Mouse (Mus musculus) telencephalon, adult 2 months (tissue): ENCODE measurements around the gene Snx13.

ENCODE experiments used
- DNase-seq: peaks from one replicate; pipeline ENCODE4 v3.0.0-alpha.2; 2011; ENCODE audit warnings: low read depth, low spot score

The Snx13 gene

GRCm38 (mm10) chr12:35046999-35047319 lies at the start of gene Snx13:
Snx13 (plus strand) TSS chr12:35047186.
- DNase-seq: peak; percentile 74

- DNase-seq: no peak
These were observed 49.3 kb upstream of the Snx13 start for GRCm38 (mm10) chr12:34997597-34998182.

GRCm38 (mm10) chr12:34998778-34999467 lies 48.1 kb upstream of the Snx13 start:
- DNase-seq: no peak

- DNase-seq: no peak
These were observed 46.7 kb upstream of the Snx13 start for GRCm38 (mm10) chr12:35000323-35000722.

GRCm38 (mm10) chr12:35005748-35006147 lies 41.2 kb upstream of the Snx13 start:
- no peak for DNase-seq

GRCm38 (mm10) chr12:35007851-35008250 lies 39.1 kb upstream of the Snx13 start:
- no peak for DNase-seq

GRCm38 (mm10) chr12:35008340-35009137 lies 38.4 kb upstream of the Snx13 start:
- DNase-seq: peak; percentile 33

- no peak for DNase-seq
These were observed 35.5 kb upstream of the Snx13 start for GRCm38 (mm10) chr12:35011462-35011861.

- DNase-seq: no peak
These were observed 33.0 kb upstream of the Snx13 start for GRCm38 (mm10) chr12:35013950-35014349.

GRCm38 (mm10) chr12:35016056-35016455 lies 30.9 kb upstream of the Snx13 start:
- DNase-seq: peak; percentile 36

GRCm38 (mm10) chr12:35016481-35017250 lies 30.3 kb upstream of the Snx13 start:
- no peak for DNase-seq

GRCm38 (mm10) chr12:35018679-35019237 lies 28.2 kb upstream of the Snx13 start:
- DNase-seq: no peak

GRCm38 (mm10) chr12:35021285-35021684 lies 25.7 kb upstream of the Snx13 start:
- DNase-seq: no peak

- DNase-seq: no peak
These were observed 24.9 kb upstream of the Snx13 start for GRCm38 (mm10) chr12:35022066-35022465.

GRCm38 (mm10) chr12:35025916-35026432 lies 21.0 kb upstream of the Snx13 start:
- no peak for DNase-seq

- no peak for DNase-seq
These were observed 19.5 kb upstream of the Snx13 start for GRCm38 (mm10) chr12:35027533-35027932.

- DNase-seq: peak; percentile 50
These were observed 8.1 kb upstream of the Snx13 start for GRCm38 (mm10) chr12:35038668-35039570.

GRCm38 (mm10) chr12:35039571-35039936 lies 7.4 kb upstream of the Snx13 start:
- no peak for DNase-seq

GRCm38 (mm10) chr12:35041964-35042363 lies 5.0 kb upstream of the Snx13 start:
- no peak for DNase-seq

- DNase-seq: no peak
These were observed 532 bp upstream of the Snx13 start for GRCm38 (mm10) chr12:35046310-35046998.
